Mouse (Mus musculus): ENCODE results near the gene Bcl11b.

Gene Bcl11b

DNA sequence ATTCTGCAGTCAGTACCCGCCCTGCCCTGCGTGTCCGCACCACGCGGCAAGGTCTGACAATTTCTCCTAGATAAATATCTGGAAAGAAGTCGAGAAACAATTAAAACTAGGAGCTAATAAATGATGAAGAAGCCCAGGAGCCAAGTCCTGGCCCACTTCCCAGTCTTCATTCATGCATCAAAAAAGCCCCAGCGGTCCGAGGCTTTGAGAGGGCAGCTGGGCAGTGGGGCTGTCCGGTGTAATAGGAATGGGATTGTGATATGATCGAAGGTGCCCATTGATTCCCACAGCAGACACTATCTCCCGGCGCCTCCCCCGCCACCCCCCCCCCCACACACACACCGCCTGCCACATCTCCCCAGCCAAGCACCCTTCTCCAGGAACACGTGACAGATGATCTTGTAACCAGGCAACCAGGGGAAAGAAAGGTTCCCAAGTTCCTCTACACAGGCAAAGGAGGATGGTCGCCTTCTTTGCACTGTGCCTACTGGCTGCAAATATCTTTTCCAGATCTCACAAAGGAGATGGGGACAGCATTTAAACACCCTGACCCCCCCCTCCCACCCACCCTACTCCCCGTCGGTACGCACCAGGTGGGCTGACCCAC, 68.5 kb downstream of the Bcl11b start:
- DNase-seq (ENCODE audit: low spot score in 2 of 2) = no peak

DNA sequence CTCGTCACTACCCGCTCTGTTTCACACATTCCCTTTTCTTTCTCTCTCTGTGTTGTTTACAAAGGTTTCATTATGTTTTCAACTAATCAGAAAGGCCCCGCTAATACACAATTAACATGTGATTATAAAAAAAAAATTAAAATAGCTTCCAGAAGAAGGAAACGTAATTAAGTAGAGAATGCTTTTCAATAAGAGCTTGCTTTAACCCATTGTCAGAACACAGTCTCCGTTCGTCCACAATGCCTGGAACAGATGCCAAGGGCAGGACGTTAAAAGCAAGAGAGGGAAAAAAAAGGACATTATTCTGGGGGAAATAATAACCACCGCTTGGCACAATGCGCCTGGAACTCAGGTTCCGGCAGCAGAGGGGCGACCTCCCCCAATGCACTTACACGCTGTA, 71.3 kb downstream of the Bcl11b start:
- no peak for DNase-seq (ENCODE audit: low spot score in 2 of 2)

DNA sequence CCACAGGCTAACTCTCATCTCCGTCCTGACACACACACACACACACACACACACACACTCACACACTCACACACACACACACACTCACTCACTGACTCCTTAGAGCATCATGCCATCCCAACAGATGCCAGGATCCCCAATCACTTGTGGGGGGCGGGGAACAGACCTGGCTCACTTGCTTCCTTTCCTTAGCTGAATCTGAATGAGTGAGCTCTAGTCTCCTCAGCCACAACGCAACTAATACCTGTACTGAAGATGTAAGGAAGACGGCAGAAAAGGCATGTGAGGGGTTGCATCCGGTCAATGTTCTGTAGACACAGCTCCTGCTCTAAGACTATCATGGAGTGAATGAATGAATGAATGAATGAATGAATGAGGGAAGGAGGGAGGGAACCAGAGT, 71.9 kb downstream of the Bcl11b start:
- DNase-seq (ENCODE audit: low spot score in 2 of 2) = no peak

DNA sequence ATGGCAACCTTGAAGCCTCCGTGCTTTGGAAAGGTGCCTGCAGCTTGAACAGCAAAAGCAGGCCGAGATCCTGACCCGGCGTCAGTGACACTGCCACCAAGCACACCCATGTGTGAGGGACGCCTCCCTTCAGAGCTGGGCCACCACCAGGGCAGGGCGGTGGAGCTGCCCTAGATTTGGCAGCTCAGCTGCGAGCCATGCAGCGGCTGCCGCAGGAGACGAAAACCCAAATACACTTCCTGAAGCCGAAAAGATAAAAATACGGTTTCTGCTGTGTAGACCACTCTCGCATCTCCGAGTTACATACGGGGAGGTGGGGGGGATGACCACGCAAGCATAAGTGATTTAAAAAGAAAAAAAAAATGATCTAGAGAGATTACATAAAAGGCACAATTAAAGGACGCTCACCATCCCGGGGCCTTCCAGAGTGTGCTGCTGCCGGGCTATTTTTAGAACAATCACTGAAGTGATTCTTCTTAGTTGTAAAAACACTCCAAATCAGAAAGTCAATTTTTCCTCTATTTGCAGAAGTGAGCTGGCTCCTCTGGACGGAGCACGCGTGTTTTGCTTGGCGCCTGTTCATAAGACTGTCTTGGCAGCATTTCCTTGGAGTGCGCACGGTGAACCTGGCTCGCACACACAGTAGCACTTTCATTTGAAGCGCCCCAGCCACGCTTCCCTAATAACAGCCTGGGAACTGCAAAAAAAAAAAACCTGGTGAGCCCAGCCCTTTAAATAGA, 72.6 kb downstream of the Bcl11b start:
- DNase-seq (ENCODE audit: low spot score in 2 of 2) = no peak

DNA sequence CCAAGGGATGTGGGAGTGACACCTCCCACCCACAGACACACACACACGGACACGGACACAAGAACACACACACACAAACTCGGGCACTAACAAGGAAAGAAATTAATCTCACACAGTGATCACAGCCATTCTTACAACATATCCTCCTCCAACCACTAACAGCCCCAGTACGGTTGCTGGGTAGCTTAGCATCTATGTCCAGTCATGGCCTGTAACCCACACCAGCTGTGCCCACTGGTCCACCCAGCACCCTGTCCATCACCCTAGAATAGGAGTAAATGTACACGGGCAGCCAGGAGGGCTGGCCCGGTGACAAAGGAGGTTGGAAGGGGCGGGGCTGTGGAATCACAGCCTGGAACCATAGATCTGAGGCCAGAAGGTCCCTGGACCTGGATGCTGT, 74.5 kb downstream of the Bcl11b start:
- no peak for DNase-seq (ENCODE audit: low spot score in 2 of 2)

DNA sequence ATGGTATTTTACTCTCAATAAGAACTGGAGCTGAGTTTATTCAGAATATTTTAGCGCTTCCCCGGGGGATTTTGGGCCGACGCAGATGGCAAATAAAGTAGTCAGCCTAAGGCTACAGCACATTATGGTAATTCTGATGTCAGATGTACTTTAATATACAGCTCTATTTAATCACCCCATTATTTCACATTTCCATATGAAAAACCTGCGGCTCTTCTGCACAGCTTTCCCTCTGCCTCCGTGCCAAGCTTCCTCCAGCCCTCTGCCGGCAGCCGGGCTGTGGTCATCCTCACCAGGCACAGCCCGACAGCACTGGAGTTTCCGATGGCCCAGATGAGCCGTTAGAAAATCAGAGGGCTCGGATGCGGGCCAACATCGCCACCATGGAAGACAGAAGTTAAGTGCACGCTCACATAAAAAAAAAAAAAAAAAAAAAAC, 74.9 kb downstream of the Bcl11b start:
- no peak for DNase-seq (ENCODE audit: low spot score in 2 of 2)

DNA sequence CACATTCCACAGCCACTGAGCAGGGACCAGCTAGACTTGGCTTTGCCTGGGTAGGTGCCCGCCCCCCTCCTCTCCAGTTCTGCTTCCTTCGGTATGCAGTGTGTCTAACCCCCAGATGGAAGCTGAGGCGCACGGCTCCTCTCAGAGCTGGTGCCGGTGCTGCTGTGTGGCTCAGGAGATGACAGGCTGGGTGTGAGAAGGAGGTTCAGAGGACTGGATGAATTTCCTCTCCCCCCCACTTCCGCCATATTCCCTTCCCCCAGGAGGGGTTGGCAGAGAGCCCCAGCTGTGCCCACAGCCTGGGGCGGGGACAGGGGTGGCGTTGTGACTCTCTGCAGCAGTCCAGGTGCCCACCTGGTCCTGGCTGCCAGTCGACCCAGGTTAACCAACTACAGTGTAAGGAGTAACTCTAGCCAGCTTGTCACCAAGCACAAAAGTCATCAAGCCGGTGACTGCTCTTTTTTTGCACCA, 75.4 kb downstream of the Bcl11b start:
- DNase-seq (ENCODE audit: low spot score in 2 of 2) = no peak

DNA sequence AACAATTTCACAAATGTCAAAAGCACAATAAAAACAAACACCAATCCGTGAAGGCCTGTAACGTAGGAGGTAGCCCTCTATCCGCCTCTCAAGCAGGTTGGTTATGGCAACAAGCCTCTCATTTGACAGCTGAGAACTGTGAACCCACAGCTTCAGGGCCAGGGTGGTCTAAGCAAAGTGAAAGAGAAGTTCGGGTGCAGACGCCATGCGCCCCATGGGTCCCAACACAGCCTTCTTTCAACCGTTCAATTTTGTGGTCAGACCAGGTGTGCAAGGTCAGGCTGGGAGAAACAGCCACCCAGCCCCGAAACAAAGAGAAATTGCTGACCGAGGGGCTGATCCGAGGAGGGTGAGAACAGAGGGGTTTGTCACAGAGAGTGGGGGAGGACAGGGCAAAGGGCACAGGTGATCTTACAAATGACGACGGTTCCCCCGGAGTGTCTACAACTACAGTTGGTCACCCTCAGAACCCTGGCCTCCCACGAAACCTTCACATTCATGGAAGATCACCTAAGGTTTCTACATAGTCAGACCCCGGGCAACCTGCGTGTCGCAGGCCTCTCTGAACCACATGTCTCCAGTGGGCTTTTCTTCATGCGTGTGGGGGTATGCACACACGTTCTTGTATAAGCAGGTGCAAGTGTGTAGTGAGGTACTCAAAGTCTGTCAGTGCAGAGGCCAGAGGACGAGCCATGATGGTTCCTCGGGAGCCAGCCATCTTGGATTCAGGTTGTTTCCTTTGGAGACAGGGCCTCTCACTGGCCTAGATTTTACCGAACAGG, 77.1 kb downstream of the Bcl11b start:
- no peak for DNase-seq (ENCODE audit: low spot score in 2 of 2)

DNA sequence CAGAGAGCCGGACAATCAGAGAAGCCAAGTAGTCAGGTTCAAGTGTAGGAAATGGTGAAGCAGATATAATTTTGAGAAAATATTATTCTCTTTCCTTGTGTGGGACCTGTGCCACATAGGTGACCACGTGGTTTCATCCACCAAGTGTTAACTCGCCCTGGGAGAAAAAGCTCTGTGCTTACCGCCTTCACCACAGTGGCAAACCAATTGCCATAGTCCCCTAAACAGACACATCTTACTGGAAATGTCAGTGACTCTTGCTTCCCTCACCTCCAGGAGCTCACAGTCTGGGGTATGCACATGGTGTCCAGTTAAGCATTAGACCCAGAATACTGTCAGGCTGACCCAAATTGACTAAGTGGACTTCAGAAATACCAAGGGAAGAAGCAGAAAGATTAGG, 78.7 kb downstream of the Bcl11b start:
- no peak for DNase-seq (ENCODE audit: low spot score in 2 of 2)

DNA sequence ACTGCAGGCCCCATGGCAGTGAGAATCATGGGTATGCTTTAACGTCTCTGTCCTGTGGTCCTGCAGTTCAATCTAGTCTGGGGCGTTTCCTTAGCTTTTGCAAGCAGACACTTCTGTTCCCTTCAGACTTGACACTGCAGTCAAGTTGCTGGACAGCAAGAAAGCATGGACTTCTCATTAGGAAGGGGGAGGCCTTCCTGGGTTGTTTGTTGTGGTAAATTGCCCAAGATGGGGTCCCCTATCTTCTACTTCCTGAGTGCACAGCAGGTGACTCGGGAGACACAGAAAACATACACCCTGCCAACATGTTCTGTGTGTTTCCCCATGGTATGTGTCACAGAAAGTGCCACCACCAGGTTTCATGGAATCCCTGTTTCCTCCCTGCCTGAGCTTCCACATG, 79.4 kb downstream of the Bcl11b start:
- DNase-seq (ENCODE audit: low spot score in 2 of 2) = no peak

DNA sequence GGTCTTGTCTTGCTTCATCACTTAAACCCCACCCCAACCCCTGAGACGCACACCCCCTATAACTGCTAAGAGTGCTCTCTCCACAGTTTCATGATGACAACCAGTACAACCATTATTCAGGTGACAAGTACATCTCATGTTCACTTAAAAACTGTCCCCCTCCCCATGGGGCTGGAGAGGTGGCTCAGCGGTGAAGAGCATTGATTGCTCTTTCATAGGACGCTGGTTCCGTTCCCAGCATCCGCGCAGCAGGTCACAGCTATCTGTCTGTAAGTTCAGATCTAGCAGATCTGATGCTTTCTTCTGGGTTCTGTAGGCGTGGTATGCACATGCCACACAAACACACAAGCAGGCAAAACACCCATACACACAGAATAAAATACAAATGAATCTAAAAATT, 81.2 kb downstream of the Bcl11b start:
- no peak for DNase-seq (ENCODE audit: low spot score in 2 of 2)

DNA sequence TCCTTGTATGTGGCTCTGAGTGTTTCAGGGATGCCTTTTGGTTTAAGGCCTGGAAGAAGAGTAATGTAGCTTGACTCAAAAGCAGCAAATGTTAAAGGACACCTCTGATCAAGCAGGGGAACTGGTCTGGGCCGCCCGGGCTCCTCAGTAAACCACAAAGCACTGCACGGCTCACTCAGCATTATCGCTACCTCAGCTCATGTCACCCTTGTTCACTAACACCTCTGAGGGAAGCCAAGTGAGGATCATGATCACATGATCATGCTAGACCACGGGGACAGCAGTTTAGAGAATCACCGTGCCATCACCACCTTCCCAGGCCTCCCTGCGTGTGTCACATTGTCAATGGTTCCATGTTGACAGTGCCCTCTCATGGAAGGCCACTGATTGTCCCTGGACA, 81.8 kb downstream of the Bcl11b start:
- no peak for DNase-seq (ENCODE audit: low spot score in 2 of 2)

DNA sequence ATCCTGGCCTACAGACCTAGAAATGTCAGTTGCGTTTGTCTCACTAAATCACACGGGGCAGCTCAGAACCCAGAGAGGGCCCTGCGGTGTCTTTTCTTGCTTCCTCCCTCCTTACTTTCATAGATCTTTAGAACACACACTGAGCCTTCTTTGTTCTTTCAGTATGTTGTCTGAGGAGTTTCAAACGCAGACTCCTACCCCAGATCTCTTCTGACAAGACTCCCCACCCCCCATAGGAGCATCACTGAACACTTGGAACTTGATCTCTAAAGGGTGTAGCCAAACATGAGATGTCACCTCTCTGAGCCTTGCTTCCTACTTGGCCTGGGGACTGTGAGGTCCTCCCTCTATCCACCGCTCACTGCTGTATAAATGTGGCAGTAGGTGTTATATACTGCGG, 82.2 kb downstream of the Bcl11b start:
- no peak for DNase-seq (ENCODE audit: low spot score in 2 of 2)

DNA sequence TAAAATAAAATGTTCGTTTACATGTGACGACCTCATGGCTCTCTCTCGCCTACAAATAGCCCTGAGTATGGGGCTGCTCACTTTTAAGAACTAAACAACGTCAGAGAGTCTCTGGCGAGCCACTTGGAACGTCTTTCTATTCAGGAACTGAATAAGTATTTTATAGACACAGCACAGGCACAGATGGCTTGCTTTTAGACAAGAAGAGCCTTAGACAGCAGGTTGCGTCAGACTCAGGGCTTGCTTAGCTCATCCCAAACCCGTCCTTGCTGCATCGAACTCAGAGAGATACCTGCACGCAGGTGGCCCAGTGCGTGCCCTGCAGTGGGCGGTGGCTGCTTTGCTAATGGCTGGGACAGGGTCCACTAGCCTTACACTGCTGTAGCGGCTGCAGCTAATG, 82.7 kb downstream of the Bcl11b start:
- DNase-seq (ENCODE audit: low spot score in 2 of 2) = no peak

DNA sequence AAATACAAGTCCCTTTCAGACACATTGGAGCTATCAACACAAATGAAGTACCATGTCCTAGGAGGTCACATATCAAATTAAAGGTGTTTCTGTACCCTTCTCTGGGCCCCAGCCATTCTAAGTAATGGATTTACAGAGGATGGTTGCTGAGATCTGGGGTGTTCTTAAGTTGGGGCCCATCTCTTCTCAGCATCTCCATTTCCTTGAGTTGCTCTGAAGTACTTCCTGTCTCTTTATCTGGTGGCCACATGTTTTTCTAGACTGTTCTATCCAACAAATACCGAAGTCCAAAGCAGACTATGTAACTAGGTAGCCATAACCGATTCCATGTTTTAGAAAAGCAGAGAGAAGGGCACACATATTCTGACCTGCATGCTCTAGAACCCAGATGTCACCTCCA, 83.3 kb downstream of the Bcl11b start:
- DNase-seq (ENCODE audit: low spot score in 2 of 2) = no peak

DNA sequence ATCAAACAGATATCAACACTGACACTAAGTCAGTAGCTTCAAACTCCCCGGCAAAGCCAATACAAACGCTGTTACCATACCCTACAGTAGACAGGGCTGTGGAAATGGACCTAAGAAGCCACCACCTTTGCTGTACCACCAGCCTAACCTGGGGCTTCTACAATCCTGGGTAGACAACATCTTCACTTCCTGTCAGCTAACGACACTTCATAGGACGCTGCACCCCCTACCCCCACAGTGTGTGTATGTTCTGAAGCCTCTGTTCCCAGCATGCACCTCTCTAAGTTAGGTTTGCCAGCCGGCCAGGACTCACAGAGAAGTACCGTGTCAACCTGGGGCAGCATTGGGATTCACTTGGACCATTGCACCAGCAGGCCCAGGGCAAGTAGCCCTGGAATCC, 84.6 kb downstream of the Bcl11b start:
- DNase-seq (ENCODE audit: low spot score in 2 of 2) = no peak

DNA sequence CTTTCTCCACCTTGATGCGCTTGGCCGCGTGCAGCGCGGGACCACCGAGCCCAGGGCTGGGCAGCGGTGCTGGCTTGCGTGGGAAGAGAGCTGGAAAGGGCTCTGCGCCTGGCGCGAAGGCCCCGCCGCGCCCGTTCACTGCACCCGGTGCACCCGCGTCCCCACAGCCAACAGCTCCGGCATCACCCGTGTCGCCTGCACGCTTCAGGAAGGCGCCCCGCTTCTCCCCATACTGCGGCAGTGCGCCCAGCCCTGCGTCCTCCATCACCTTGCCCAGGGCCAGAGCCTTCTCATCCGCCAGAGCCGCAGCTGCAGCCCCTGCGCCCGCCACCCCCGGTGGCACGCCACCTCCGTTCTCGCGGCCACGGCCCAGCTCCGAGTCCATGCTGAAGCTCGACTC, 87.4 kb downstream of the Bcl11b start:
- no peak for DNase-seq (ENCODE audit: low spot score in 2 of 2)

DNA sequence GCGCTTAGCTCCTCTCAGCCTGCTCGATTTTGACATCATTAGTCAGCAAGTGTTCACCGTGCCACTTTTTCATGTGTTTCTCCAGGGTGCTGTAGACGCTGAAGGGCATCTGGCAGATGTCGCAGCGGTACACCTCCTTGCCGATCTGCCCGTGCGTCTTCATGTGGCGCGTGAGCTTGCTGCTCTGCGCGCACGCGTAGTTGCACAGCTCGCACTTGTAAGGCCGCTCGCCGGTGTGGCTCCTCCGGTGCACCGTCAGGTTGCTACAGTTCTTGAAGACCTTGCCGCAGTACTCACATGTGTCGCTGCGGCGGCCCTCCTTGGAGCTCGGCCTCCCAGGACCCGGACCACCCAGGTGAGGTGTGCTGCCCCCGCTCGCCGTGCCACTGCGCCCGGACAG, 88.0 kb downstream of the Bcl11b start:
- no peak for DNase-seq (ENCODE audit: low spot score in 2 of 2)

DNA sequence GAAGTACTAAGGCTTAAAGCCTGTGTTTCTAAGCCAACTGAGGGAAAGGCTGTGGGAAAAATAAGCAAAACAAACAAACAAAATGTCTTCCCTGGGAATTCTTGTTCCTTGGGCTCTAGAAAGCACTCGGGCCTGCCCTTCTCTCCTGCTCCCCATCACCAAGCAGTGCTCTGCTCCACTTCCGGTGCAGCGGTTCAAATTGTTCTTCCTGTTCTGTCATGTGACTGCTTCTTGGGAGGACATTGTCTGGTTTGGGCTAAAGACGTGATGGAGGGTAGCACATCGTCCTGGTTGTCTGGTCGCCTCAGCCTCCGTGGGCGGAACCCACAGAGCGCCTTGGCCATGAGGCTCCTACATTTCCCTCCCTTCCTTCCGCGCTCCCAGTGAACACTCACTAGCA, 94.6 kb downstream of the Bcl11b start:
- DNase-seq (ENCODE audit: low spot score in 2 of 2) = no peak

DNA sequence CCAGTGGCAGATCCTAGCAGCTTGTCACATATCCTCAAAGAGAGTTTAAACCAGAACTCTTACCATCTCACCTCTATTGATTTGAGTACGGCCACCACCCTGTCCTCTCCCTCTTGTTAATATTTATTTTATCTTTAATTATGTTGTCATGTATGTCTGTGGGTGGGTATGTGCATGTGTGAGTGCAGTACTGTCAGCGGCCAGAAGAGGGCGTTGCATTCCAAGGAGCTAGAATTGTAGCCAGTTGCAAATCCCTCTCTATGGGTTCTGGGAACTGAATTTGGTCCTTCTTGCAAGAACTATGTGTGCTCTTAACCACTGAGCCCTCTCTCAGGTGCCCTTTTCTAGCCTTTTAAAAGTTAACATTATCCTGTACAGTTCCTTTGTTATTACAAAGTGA, 98.1 kb downstream of the Bcl11b start:
- DNase-seq (ENCODE audit: low spot score in 2 of 2) = no peak

DNA sequence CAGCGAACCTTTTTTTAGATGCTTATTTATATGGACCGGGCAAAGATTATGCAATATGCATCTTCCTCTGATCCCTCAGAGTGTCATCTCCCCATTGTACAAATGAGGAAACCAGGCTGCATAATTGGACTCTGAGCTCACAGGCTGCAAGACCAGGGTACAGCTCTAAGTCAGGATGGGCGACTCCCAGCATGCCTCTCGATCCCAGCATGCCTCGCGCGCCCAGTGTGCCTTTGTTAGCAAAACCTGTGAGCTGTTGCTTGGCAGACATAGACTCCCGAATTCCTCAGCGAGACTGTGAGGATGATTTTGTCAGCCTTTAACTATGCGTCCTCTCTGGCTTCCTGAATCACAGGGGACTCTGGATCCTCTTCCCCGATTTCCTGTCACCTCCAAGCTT, 98.9 kb downstream of the Bcl11b start:
- no peak for DNase-seq (ENCODE audit: low spot score in 2 of 2)

DNA sequence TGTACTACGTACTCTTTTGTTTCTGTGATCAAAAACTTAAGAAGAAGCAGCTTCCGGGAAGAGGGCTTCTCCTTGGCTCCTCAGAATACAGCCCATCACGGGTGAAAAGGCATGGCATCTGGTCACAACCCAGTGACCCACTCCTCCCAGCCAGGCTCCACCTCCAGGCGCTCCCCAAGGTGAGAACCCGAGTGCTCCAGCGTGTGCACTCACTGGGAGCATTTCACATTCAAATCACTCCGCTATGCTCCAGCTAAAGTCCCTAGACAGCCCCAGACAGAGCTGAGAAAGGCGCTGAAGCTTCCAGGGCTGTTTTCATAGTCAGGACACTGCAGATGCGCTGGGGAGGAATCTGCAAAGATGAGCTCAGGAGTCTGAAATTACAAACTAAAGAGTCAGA, 99.5 kb downstream of the Bcl11b start:
- no peak for DNase-seq (ENCODE audit: low spot score in 2 of 2)

DNA sequence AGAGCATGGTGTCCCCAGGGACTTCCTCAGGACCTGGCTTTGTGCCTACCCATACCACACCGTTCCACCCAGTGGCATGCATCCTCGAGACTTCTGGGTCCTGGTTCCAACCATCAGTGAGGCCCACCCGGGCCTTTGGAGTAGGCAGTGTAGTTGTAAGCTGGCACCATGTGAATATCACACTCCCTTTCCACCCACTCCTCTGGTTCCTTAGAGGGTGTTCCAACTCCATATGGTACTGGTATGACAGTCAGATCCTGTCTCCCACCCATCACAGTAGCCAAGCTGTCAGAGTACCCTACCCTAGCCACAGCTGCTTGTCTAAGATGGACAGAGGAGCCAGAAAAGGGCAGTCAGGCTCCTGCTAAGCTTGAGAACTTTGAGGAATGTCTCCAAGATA, 112.0 kb downstream of the Bcl11b start:
- DNase-seq (ENCODE audit: low spot score in 2 of 2) = no peak
